Mouse (Mus musculus): Measurements from ENCODE around the gene Rnf227. TPM values are rescaled to one million over a fixed set of nuclear protein-coding genes. Genes with fewer than 3 reads are reported as not detected.

The Rnf227 gene
- polyA plus RNA-seq, 1 experiment from 2014 or later, result 127 TPM

- Histone ChIP-seq H3K36me3 (no peaks in the 10 kb centered on the region), H3K27ac (replicated peaks) (peak overlapping the region; percentile 74), H3K9ac (replicated peaks) (peak overlapping the region; percentile 67; the same call in 1 of the 2 replicates), H3K4me1 (peaks cover 16% of the 10 kb centered on the region), H3K27me3 (no peaks in the 10 kb centered on the region), H3K4me3 (peak overlapping the region; percentile 47), H3K9me3 (no peaks in the 10 kb centered on the region), H3K4me2 (replicated peaks) (peak overlapping the region; percentile 62)
- 49% methylated on average over 8 of the region's 8 CpGs for WGBS
- no peak for ATAC-seq (replicated peaks)
These were observed 7.5 kb upstream of the Rnf227 start for GRCm38 (mm10) chr11:69332713-69333253.

GRCm38 (mm10) chr11:69333922-69334321 is 6.3 kb upstream of the Rnf227 start:
- ATAC-seq (replicated peaks), result no peak
- Histone ChIP-seq H3K4me3 (no peak overlapping the region), H3K9me3 (no peaks in the 10 kb centered on the region), H3K27me3 (no peaks in the 10 kb centered on the region), H3K4me1 (peaks cover 16% of the 10 kb centered on the region), H3K27ac (replicated peaks) (no peak overlapping the region), H3K9ac (replicated peaks) (no peak overlapping the region), H3K4me2 (replicated peaks) (no peak overlapping the region), H3K36me3 (no peaks in the 10 kb centered on the region)
- 67% methylated on average over 3 of the region's 3 CpGs for WGBS

- H3K9ac ChIP-seq (replicated peaks), result no peak overlapping the region
- H3K4me3 ChIP-seq, result no peak overlapping the region
- ATAC-seq (replicated peaks), result no peak
- no peaks in the 10 kb centered on the region for H3K36me3 ChIP-seq
- 63% methylated on average over 4 of the region's 4 CpGs for WGBS
- no peaks in the 10 kb centered on the region for H3K27me3 ChIP-seq
- H3K27ac ChIP-seq (replicated peaks), result no peak overlapping the region
- no peak overlapping the region for H3K4me2 ChIP-seq (replicated peaks)
- H3K9me3 ChIP-seq, result no peaks in the 10 kb centered on the region
- H3K4me1 ChIP-seq, result peaks cover 20% of the 10 kb centered on the region
These were observed 5.5 kb upstream of the Rnf227 start for GRCm38 (mm10) chr11:69334796-69335195.

- Histone ChIP-seq H3K9me3 (no peaks in the 10 kb centered on the region), H3K36me3 (peaks cover 84% of the 10 kb centered on the region), H3K4me1 (peaks cover 6% of the 10 kb centered on the region), H3K27ac (replicated peaks) (no peak overlapping the region), H3K4me2 (replicated peaks) (no peak overlapping the region), H3K9ac (replicated peaks) (no peak overlapping the region), H3K27me3 (no peaks in the 10 kb centered on the region), H3K4me3 (no peak overlapping the region)
- WGBS, result 91% methylated on average over 26 of the region's 26 CpGs
- ATAC-seq (replicated peaks), result no peak
These were observed 6.2 kb downstream of the Rnf227 start for GRCm38 (mm10) chr11:69346441-69346840.

- no peak for ATAC-seq (replicated peaks)
- H3K4me2 ChIP-seq (replicated peaks), result no peak overlapping the region
- no peak overlapping the region for H3K27ac ChIP-seq (replicated peaks)
- 96% methylated on average over 5 of the region's 5 CpGs for WGBS
- peaks cover 99% of the 10 kb centered on the region for H3K36me3 ChIP-seq
- H3K27me3 ChIP-seq, result no peaks in the 10 kb centered on the region
- H3K9ac ChIP-seq (replicated peaks), result no peak overlapping the region
- H3K4me3 ChIP-seq, result no peak overlapping the region
- H3K9me3 ChIP-seq, result no peaks in the 10 kb centered on the region
- H3K4me1 ChIP-seq, result no peaks in the 10 kb centered on the region
These were observed 16.3 kb downstream of the Rnf227 start for GRCm38 (mm10) chr11:69356544-69356943.

- Histone ChIP-seq H3K4me2 (replicated peaks) (no peak overlapping the region), H3K4me3 (no peak overlapping the region), H3K9ac (replicated peaks) (no peak overlapping the region), H3K4me1 (peaks cover 4% of the 10 kb centered on the region; the same call in 1 of the 2 replicates), H3K27ac (replicated peaks) (no peak overlapping the region), H3K27me3 (no peaks in the 10 kb centered on the region), H3K36me3 (peaks cover 99% of the 10 kb centered on the region), H3K9me3 (no peaks in the 10 kb centered on the region)
- ATAC-seq (replicated peaks), result no peak
- 96% methylated on average over 12 of the region's 12 CpGs for WGBS
These were observed 17.4 kb downstream of the Rnf227 start for GRCm38 (mm10) chr11:69357690-69358089.

GRCm38 (mm10) chr11:69362021-69362420 is 21.8 kb downstream of the Rnf227 start:
- H3K27ac ChIP-seq (replicated peaks), result peak overlapping the region; percentile 53
- no peaks in the 10 kb centered on the region for H3K27me3 ChIP-seq
- no peak overlapping the region for H3K4me2 ChIP-seq (replicated peaks)
- H3K4me1 ChIP-seq, result peaks cover 32% of the 10 kb centered on the region
- H3K36me3 ChIP-seq, result peaks cover 69% of the 10 kb centered on the region
- WGBS, result 45% methylated on average over 7 of the region's 7 CpGs
- no peak for ATAC-seq (replicated peaks)
- no peaks in the 10 kb centered on the region for H3K9me3 ChIP-seq
- H3K9ac ChIP-seq (replicated peaks), result no peak overlapping the region
- H3K4me3 ChIP-seq, result no peak overlapping the region

GRCm38 (mm10) chr11:69362479-69362878 is 22.2 kb downstream of the Rnf227 start:
- H3K36me3 ChIP-seq, result peaks cover 64% of the 10 kb centered on the region
- H3K9me3 ChIP-seq, result no peaks in the 10 kb centered on the region
- H3K4me1 ChIP-seq, result peaks cover 35% of the 10 kb centered on the region
- no peak overlapping the region for H3K9ac ChIP-seq (replicated peaks)
- H3K27ac ChIP-seq (replicated peaks), result no peak overlapping the region
- no peak for ATAC-seq (replicated peaks)
- 84% methylated on average over 2 of the region's 2 CpGs for WGBS
- H3K27me3 ChIP-seq, result no peaks in the 10 kb centered on the region
- no peak overlapping the region for H3K4me2 ChIP-seq (replicated peaks)
- H3K4me3 ChIP-seq, result no peak overlapping the region

GRCm38 (mm10) chr11:69364376-69364775 is 24.1 kb downstream of the Rnf227 start:
- H3K9me3 ChIP-seq, result no peaks in the 10 kb centered on the region
- WGBS, result 49% methylated on average over 8 of the region's 8 CpGs
- no peaks in the 10 kb centered on the region for H3K27me3 ChIP-seq
- H3K4me2 ChIP-seq (replicated peaks), result peak overlapping the region; percentile 95
- peak overlapping the region; percentile 100 for H3K27ac ChIP-seq (replicated peaks)
- H3K36me3 ChIP-seq, result peaks cover 45% of the 10 kb centered on the region
- no peak for ATAC-seq (replicated peaks)
- H3K4me1 ChIP-seq, result peaks cover 41% of the 10 kb centered on the region
- H3K9ac ChIP-seq (replicated peaks), result peak overlapping the region; percentile 28; the same call in 1 of the 2 replicates
- H3K4me3 ChIP-seq, result no peak overlapping the region

GRCm38 (mm10) chr11:69364910-69365309 is 24.6 kb downstream of the Rnf227 start:
- no peaks in the 10 kb centered on the region for H3K9me3 ChIP-seq
- H3K4me3 ChIP-seq, result peak overlapping the region; percentile 94
- under 1% methylated on average over 6 of the region's 6 CpGs for WGBS
- H3K9ac ChIP-seq (replicated peaks), result peak overlapping the region; percentile 100
- peaks cover 45% of the 10 kb centered on the region for H3K4me1 ChIP-seq
- H3K36me3 ChIP-seq, result peaks cover 40% of the 10 kb centered on the region
- ATAC-seq (replicated peaks), result peak; percentile 60
- peak overlapping the region; percentile 100 for H3K27ac ChIP-seq (replicated peaks)
- H3K4me2 ChIP-seq (replicated peaks), result peak overlapping the region; percentile 95
- H3K27me3 ChIP-seq, result no peaks in the 10 kb centered on the region

- H3K9me3 ChIP-seq, result no peaks in the 10 kb centered on the region
- WGBS, result 18% methylated on average over 6 of the region's 6 CpGs
- H3K9ac ChIP-seq (replicated peaks), result peak overlapping the region; percentile 100
- peaks cover 50% of the 10 kb centered on the region for H3K4me1 ChIP-seq
- no peak for ATAC-seq (replicated peaks)
- peak overlapping the region; percentile 94 for H3K4me3 ChIP-seq
- H3K36me3 ChIP-seq, result peaks cover 32% of the 10 kb centered on the region
- H3K27me3 ChIP-seq, result no peaks in the 10 kb centered on the region
- H3K27ac ChIP-seq (replicated peaks), result peak overlapping the region; percentile 100
- H3K4me2 ChIP-seq (replicated peaks), result peak overlapping the region; percentile 95
These were observed 25.5 kb downstream of the Rnf227 start for GRCm38 (mm10) chr11:69365722-69366121.

- Histone ChIP-seq H3K9ac (replicated peaks) (peak overlapping the region; percentile 100), H3K27ac (replicated peaks) (peak overlapping the region; percentile 100), H3K27me3 (no peaks in the 10 kb centered on the region), H3K4me3 (peak overlapping the region; percentile 94), H3K9me3 (no peaks in the 10 kb centered on the region), H3K4me2 (replicated peaks) (peak overlapping the region; percentile 95), H3K36me3 (peaks cover 26% of the 10 kb centered on the region), H3K4me1 (peaks cover 55% of the 10 kb centered on the region)
- ATAC-seq (replicated peaks), result peak; percentile 84
- WGBS, result under 1% methylated on average over 26 of the region's 26 CpGs
These were observed 26.0 kb downstream of the Rnf227 start for GRCm38 (mm10) chr11:69366157-69366854.

All from forebrain, embryonic 15.5 days (tissue).